Mouse (Mus musculus) E14TG2a.4 (cell line): ENCODE measurements around the gene Rac3.
"Not testable (repeated sequence)": the region's sequence is repeated elsewhere in the genome, so short reads cannot be mapped to it uniquely, and the experiment has no call there.

Source experiments
- H3K27me3 ChIP-seq: 2 replicates; pipeline ENCODE4 v1.6.1; 2014; ENCODE audit warnings: low read length, control low read depth; ENCODE audit not compliant: insufficient read depth
- H3K36me3 ChIP-seq: 2 replicates; pipeline ENCODE4 v1.6.1; 2014; ENCODE audit warnings: low read length, control low read depth; ENCODE audit not compliant: insufficient read depth
- H3K4me1 ChIP-seq: replicated peaks from 2 replicates; pipeline ENCODE4 v1.6.1; 2014; ENCODE audit warnings: low read depth, low read length, control low read depth
- H3K4me3 ChIP-seq: replicated peaks from 2 replicates; pipeline ENCODE4 v1.5.1; 2014; ENCODE audit warnings: mild to moderate bottlenecking, low read length
- H3K9me3 ChIP-seq: 2 replicates; pipeline ENCODE4 v1.6.1; 2014; ENCODE audit warnings: low read length, control low read depth
- CTCF ChIP-seq: conservative IDR thresholded peaks from 2 replicates; pipeline ENCODE4 v1.5.1; 2014; ENCODE audit warnings: low read length
- NANOG ChIP-seq: IDR thresholded peaks from 2 replicates; pipeline ENCODE4 v1.6.1; 2014; ENCODE audit warnings: borderline replicate concordance, low read length, mixed read lengths
- POU5F1 ChIP-seq: IDR thresholded peaks from 2 replicates; pipeline ENCODE4 v1.6.1; 2014; ENCODE audit warnings: low read length, borderline replicate concordance

Gene Rac3

GRCm38 (mm10) chr11:120728530-120729240 is 7.4 kb downstream of the Rac3 start:
- TF ChIP-seq POU5F1 (no peak), NANOG (no peak), CTCF (no peak)
- Histone ChIP-seq H3K27me3 (peaks cover 49% of the 10 kb centered on the region), H3K9me3 (no peaks in the 10 kb centered on the region), H3K4me3 (peak overlapping the region; percentile 64), H3K36me3 (peaks cover 20% of the 10 kb centered on the region), H3K4me1 (peaks cover 62% of the 10 kb centered on the region)

DNA sequence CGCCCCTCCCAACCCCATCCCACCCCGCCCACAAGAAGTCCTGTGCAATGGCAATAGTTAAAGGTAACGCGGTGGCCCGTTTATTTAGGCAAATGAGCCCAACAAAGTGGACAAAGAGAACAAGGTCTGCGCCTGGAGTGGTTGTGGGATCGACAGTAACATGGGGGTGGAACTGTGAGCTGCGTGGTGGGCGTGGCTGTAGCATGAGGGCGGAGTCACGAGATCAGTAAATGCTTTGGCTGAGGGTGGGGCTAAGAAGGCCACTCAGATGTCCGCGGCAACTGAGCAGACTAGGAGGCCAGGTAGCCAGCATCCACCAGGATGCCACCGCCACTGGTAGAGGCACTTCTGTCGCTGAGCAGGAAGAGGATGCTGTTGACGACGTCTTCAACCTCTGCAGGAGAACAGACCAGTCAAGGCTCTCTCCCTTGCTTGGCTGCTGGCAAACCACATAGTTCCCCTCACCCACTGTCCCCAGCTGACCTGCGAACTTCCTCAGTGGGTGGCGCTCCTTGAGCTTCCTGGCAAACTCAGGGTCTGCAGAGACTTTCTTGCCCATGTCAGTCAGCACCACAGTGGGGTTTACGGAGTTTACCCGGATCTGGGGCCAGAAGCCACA is 8.3 kb downstream of the Rac3 start:
- Histone ChIP-seq H3K27me3 (peaks cover 45% of the 10 kb centered on the region), H3K36me3 (peaks cover 19% of the 10 kb centered on the region), H3K4me3 (peak overlapping the region; percentile 64), H3K4me1 (peaks cover 60% of the 10 kb centered on the region)
- not testable (repeated sequence) for H3K9me3 ChIP-seq

DNA sequence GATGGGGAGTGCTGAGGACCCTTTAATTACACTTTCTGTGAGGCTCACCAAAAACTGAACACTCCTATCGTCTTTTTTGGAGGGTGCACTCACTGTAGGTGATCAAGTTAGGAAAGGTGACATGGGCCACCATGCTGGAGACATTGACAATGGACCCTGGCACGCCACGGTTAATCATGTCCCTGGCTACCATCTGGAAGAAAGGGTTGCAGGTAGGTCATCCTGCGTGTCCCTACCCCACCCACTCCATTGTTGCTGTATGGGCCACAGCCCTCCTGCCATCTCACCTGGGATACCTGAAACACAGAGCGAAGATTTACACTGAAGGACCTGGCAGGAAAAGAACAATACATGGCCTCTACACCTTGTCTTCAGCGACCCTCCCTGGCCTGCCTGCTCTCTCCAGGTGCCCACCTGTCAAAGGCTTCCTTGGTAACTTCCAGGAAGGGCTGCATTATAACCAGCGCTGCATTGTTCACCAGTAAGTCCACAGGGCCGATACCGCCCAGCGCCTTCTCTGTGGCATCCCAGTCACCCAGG is 9.1 kb downstream of the Rac3 start:
- Histone ChIP-seq H3K36me3 (peaks cover 10% of the 10 kb centered on the region), H3K9me3 (no peaks in the 10 kb centered on the region), H3K4me3 (no peak overlapping the region), H3K4me1 (peaks cover 60% of the 10 kb centered on the region), H3K27me3 (peaks cover 43% of the 10 kb centered on the region)
- TF ChIP-seq NANOG (no peak), POU5F1 (no peak), CTCF (no peak)

GRCm38 (mm10) chr11:120731395-120731794 is 10.1 kb downstream of the Rac3 start:
- Histone ChIP-seq H3K36me3 (0 out of 2 replicates have a peak, but pooled peaks cover under 1% of the 10 kb centered on the region), H3K4me3 (no peak overlapping the region), H3K4me1 (peaks cover 52% of the 10 kb centered on the region), H3K27me3 (peaks cover 33% of the 10 kb centered on the region), H3K9me3 (no peaks in the 10 kb centered on the region)
- TF ChIP-seq NANOG (no peak), CTCF (no peak), POU5F1 (no peak)

GRCm38 (mm10) chr11:120731858-120732680 is 10.8 kb downstream of the Rac3 start, which contains the start of gene Cbr2:
Gene Cbr2 (minus strand): TSS chr11:120732114.
- H3K27me3 ChIP-seq, result peaks cover 32% of the 10 kb centered on the region
- H3K9me3 ChIP-seq, result no peaks in the 10 kb centered on the region
- peaks cover 58% of the 10 kb centered on the region for H3K4me1 ChIP-seq
- H3K4me3 ChIP-seq, result no peak within 1 kb of the TSS
- no peak for TF ChIP-seq CTCF
- TF ChIP-seq POU5F1, result no peak
- no peak for TF ChIP-seq NANOG
- no peaks in the 10 kb centered on the region for H3K36me3 ChIP-seq

DNA sequence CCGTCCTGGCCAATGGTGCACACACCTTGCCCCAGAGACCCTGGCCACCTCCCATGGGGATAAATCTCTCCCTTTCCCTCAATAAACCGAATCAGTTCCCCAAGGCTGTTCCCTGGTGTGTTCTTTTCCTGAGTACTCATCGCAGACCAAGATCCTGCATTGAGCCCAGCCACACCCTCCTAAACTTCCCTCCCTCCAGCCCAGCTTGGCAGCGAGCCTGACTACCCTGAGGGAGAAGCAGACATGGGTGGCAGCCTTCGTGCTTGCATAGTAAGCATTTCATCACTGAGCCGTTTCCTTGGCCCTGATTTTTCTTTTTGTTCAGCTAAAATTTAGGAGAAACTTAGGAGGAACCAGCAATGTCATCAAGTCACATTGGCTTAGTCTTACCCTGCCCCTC is 12.3 kb downstream of the Rac3 start:
- Histone ChIP-seq H3K27me3 (peaks cover 23% of the 10 kb centered on the region), H3K4me1 (peaks cover 52% of the 10 kb centered on the region), H3K9me3 (no peaks in the 10 kb centered on the region), H3K4me3 (no peak overlapping the region), H3K36me3 (no peaks in the 10 kb centered on the region)
- TF ChIP-seq POU5F1 (no peak), NANOG (no peak), CTCF (no peak)

DNA sequence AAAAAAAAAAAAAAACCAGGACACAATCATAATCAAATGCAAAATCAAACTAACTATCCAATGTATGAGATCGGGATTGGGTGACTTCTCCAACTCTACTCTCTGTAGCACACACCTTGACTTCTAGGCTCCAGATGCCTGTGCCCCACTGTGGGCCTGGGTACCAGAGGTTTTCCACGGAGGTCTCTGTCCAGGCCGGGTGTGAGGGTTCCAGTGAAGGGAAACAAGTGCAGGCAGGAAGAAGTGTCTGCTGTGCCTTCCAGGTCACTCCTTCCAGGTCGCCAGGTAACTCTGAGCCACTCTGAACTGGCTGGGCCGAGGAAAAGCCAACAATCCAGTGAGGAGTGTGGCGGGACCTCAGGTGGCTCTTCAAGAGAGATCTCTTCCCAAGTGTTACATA is 15.2 kb downstream of the Rac3 start:
- Histone ChIP-seq H3K27me3 (peaks cover 14% of the 10 kb centered on the region; the same call in 1 of the 2 replicates), H3K9me3 (no peaks in the 10 kb centered on the region), H3K36me3 (no peaks in the 10 kb centered on the region), H3K4me3 (no peak overlapping the region), H3K4me1 (peaks cover 29% of the 10 kb centered on the region)
- TF ChIP-seq POU5F1, result no peak
- no peak for TF ChIP-seq CTCF
- no peak for TF ChIP-seq NANOG

- H3K27me3 ChIP-seq, result peaks cover 10% of the 10 kb centered on the region; the same call in 1 of the 2 replicates
- H3K9me3 ChIP-seq, result no peaks in the 10 kb centered on the region
- H3K36me3 ChIP-seq, result no peaks in the 10 kb centered on the region
- TF ChIP-seq CTCF (no peak), POU5F1 (no peak), NANOG (no peak)
- H3K4me3 ChIP-seq, result no peak overlapping the region
- peaks cover 11% of the 10 kb centered on the region for H3K4me1 ChIP-seq
These were observed 19.7 kb downstream of the Rac3 start for GRCm38 (mm10) chr11:120740981-120741380.
